In genomic region chr1:85959889-85960276, GRCm38 (mm10) we compare ENCODE assay signal across 28 mouse cellular contexts. TPM values are rescaled to one million over a fixed set of nuclear protein-coding genes. Genes with fewer than 3 reads are reported as not detected.
DNase-seq lines count a peak whose midpoint lies in the region; ATAC-seq and TF ChIP-seq lines count a peak whose summit lies in the region.
"Had no signal": no experiment of that assay in that cellular context is flagged by ENCODE, and none has a peak within 500 bp of the region (broad histone marks: within the 10 kb centered on the region; RNA-seq: fewer than 3 reads in every experiment).

No protein-coding gene starts in this region.

- H3K4me2 ChIP-seq in forebrain, embryonic 11.5 days (ENCODE audit: low read depth, low read length, severe bottlenecking), result no peak overlapping the region
- no peak overlapping the region for H3K4me2 ChIP-seq in forebrain, embryonic 13.5 days
- H3K4me2 ChIP-seq: hindbrain, embryonic 12.5 days; limb, embryonic 12.5 days; lung, embryonic 15.5 days; neural tube, embryonic 12.5 days had no signal

- TF ChIP-seq CTCF in thymus, adult 2 months (IDR thresholded peaks at IDR 0.05; ENCODE audit: borderline replicate concordance, control insufficient read depth, extremely low read depth, insufficient read depth, low read length, poor library complexity), result no peak
- no peak for TF ChIP-seq CTCF in small intestine, adult 2 months (IDR thresholded peaks at IDR 0.05; ENCODE audit: extremely low read depth, insufficient read length, insufficient replicate concordance, low read depth, low read length)

- intact Hi-C loops in gastrocnemius, postnatal 36 days (cut with DNase I), result no loop called here

- H3K4me3 ChIP-seq in forebrain, embryonic 11.5 days (ENCODE audit: low read depth, low read length), result no peak overlapping the region
- H3K4me3 ChIP-seq in forebrain, embryonic 13.5 days, result no peak overlapping the region
- no peak overlapping the region for H3K4me3 ChIP-seq in thymus, adult 2 months (ENCODE audit: control insufficient read depth, insufficient read depth, low read length)
- H3K4me3 ChIP-seq in small intestine, adult 2 months (ENCODE audit: low read depth, low read length), result peak overlapping the region; percentile 40
- H3K4me3 ChIP-seq: forebrain, embryonic 10.5 days; gastrocnemius, adult 2 months; hindbrain, embryonic 12.5 days; limb, embryonic 12.5 days; lung, embryonic 15.5 days; midbrain, embryonic 10.5 days; neural tube, embryonic 12.5 days had no signal

- H3K9ac ChIP-seq in forebrain, embryonic 11.5 days (ENCODE audit: low read length), result no peak overlapping the region
- H3K9ac ChIP-seq in forebrain, embryonic 13.5 days, result no peak overlapping the region
- H3K9ac ChIP-seq: hindbrain, embryonic 12.5 days; limb, embryonic 12.5 days; lung, embryonic 15.5 days; neural tube, embryonic 12.5 days had no signal

- H3K9me3 ChIP-seq in forebrain, embryonic 11.5 days (ENCODE audit: control insufficient read depth, low read length), result no peaks in the 10 kb centered on the region
- H3K9me3 ChIP-seq in forebrain, embryonic 13.5 days (replicated peaks), result no peaks in the 10 kb centered on the region
- H3K9me3 ChIP-seq: forebrain, embryonic 10.5 days; G1E; hindbrain, embryonic 12.5 days; limb, embryonic 12.5 days; lung, embryonic 15.5 days; midbrain, embryonic 10.5 days; neural tube, embryonic 12.5 days had no signal

- H3K27me3 ChIP-seq in forebrain, embryonic 11.5 days (ENCODE audit: control insufficient read depth, insufficient read depth, low read length), result no peaks in the 10 kb centered on the region
- no peaks in the 10 kb centered on the region for H3K27me3 ChIP-seq in forebrain, embryonic 13.5 days
- no peaks in the 10 kb centered on the region for H3K27me3 ChIP-seq in thymus, adult 2 months (ENCODE audit: control insufficient read depth, insufficient read depth, low read length)
- no peaks in the 10 kb centered on the region for H3K27me3 ChIP-seq in small intestine, adult 2 months (ENCODE audit: control insufficient read depth, insufficient read depth, low read length)
- H3K27me3 ChIP-seq: hindbrain, embryonic 12.5 days; lung, embryonic 15.5 days; neural tube, embryonic 12.5 days had no signal

- peak; percentile 15 for DNase-seq in forebrain, embryonic 11.5 days (ENCODE audit: low spot score)
- no peak for DNase-seq in thymus, adult 2 months
- DNase-seq in thymus, adult 18-20 months, result no peak
- no peak for DNase-seq in urinary bladder, postnatal 14 days (ENCODE audit: low spot score)
- no peak for DNase-seq in gastrocnemius, postnatal 36 days
- DNase-seq: adrenal gland, postnatal 14 days; cerebellum, postnatal 10 days; embryo, embryonic 11 days; gastrocnemius, adult 2 months; heart, adult 18-20 months; kidney, postnatal 4 days; layer of hippocampus, adult 9-11 months; right cerebral cortex, postnatal 4 days had no signal

- ATAC-seq in forebrain, embryonic 11.5 days (replicated peaks; ENCODE audit: low FRiP score), result no peak
- no peak for ATAC-seq in forebrain, embryonic 13.5 days

- H3K36me3 ChIP-seq in forebrain, embryonic 11.5 days (ENCODE audit: control insufficient read depth, insufficient read depth, low read length), result no peaks in the 10 kb centered on the region
- H3K36me3 ChIP-seq in forebrain, embryonic 13.5 days (ENCODE audit: poor library complexity, severe bottlenecking), result no peaks in the 10 kb centered on the region
- no peaks in the 10 kb centered on the region for H3K36me3 ChIP-seq in thymus, adult 2 months (ENCODE audit: control insufficient read depth, insufficient read depth, low read length)
- H3K36me3 ChIP-seq in small intestine, adult 2 months (ENCODE audit: control insufficient read depth, insufficient read depth, low read length), result no peaks in the 10 kb centered on the region
- H3K36me3 ChIP-seq: forebrain, embryonic 10.5 days; G1E; hindbrain, embryonic 12.5 days; limb, embryonic 12.5 days; lung, embryonic 15.5 days; midbrain, embryonic 10.5 days; neural tube, embryonic 12.5 days had no signal

- no peak overlapping the region for H3K27ac ChIP-seq in forebrain, embryonic 11.5 days (ENCODE audit: low read depth, low read length)
- H3K27ac ChIP-seq in forebrain, embryonic 13.5 days, result no peak overlapping the region
- peak overlapping the region; percentile 55 for H3K27ac ChIP-seq in thymus, adult 2 months (ENCODE audit: control insufficient read depth, insufficient read depth, low read length)
- H3K27ac ChIP-seq in small intestine, adult 2 months (ENCODE audit: insufficient read depth, low read depth, low read length), result peak overlapping the region; percentile 95
- H3K27ac ChIP-seq: forebrain, embryonic 10.5 days; gastrocnemius, adult 2 months; hindbrain, embryonic 12.5 days; limb, embryonic 12.5 days; lung, embryonic 15.5 days; macrophage; midbrain, embryonic 10.5 days; neural tube, embryonic 12.5 days had no signal

- no peaks in the 10 kb centered on the region for H3K4me1 ChIP-seq in forebrain, embryonic 11.5 days (replicated peaks; ENCODE audit: control insufficient read depth, insufficient read depth, low read length)
- H3K4me1 ChIP-seq in forebrain, embryonic 13.5 days, result no peaks in the 10 kb centered on the region
- peaks cover 56% of the 10 kb centered on the region for H3K4me1 ChIP-seq in thymus, adult 2 months (replicated peaks; ENCODE audit: control insufficient read depth, insufficient read depth, low read length)
- peaks cover 45% of the 10 kb centered on the region; the same call in 1 of the 2 replicates for H3K4me1 ChIP-seq in small intestine, adult 2 months (ENCODE audit: control insufficient read depth, insufficient read depth, insufficient read length, low read length)
- H3K4me1 ChIP-seq: forebrain, embryonic 10.5 days; hindbrain, embryonic 12.5 days; limb, embryonic 12.5 days; lung, embryonic 15.5 days; neural tube, embryonic 12.5 days had no signal

- no peak for TF ChIP-seq POLR2A in thymus, adult 2 months (IDR thresholded peaks at IDR 0.05; ENCODE audit: control insufficient read depth, extremely low read depth, insufficient read depth, low read length, poor library complexity)
- TF ChIP-seq POLR2A in small intestine, adult 2 months (IDR thresholded peaks at IDR 0.05; ENCODE audit: low read depth, low read length), result no peak

- WGBS in forebrain, embryonic 11.5 days, result 84% methylated on average over 2 of the region's 2 CpGs
- 82% methylated on average over 2 of the region's 2 CpGs for WGBS in forebrain, embryonic 13.5 days
- WGBS in thymus, adult 2 months, result 91% methylated on average over 2 of the region's 2 CpGs
- WGBS in small intestine, adult 2 months, result 6% methylated on average over 2 of the region's 2 CpGs

RNA-seq across cellular contexts. Expression of gene Gpr55, which starts 0.9 kb away (rescaled TPM):
- polyA plus RNA-seq in forebrain, embryonic 11.5 days (2014; fragmentation: Nextera tagmentation; extraction: Ambion mirVana), result not detected in 2 replicates
- 0.08 TPM in 1 of 2 replicates, not detected in the other for polyA plus RNA-seq in forebrain, embryonic 13.5 days (2015; fragmentation: Nextera tagmentation; extraction: Ambion mirVana)
- polyA plus RNA-seq in thymus, adult 2 months (2012; rRNA removed), result 1.5 and 1.8 TPM in 2 replicates
- 2.7 and 4.2 TPM in 2 replicates for polyA plus RNA-seq in small intestine, adult 2 months (2012; rRNA removed)
- not detected for total RNA-seq in gastrocnemius, postnatal 36 days (2021)
- total RNA-seq: gastrocnemius, adult 2 months had no signal
- polyA plus RNA-seq: forebrain, embryonic 10.5 days; heart, postnatal 0 days; kidney, embryonic 14.5 days; limb, embryonic 12.5 days; midbrain, embryonic 10.5 days had no signal

RNA-seq across cellular contexts. Expression of gene 4933407L21Rik, which starts 31.6 kb away (rescaled TPM):
- 0.60 and 1.1 TPM in 2 replicates for polyA plus RNA-seq in forebrain, embryonic 11.5 days (2014; fragmentation: Nextera tagmentation; extraction: Ambion mirVana)
- 3.7 and 5.2 TPM in 2 replicates for polyA plus RNA-seq in forebrain, embryonic 13.5 days (2015; fragmentation: Nextera tagmentation; extraction: Ambion mirVana)
- 1.5 and 2.2 TPM in 2 replicates for polyA plus RNA-seq in thymus, adult 2 months (2012; rRNA removed)
- 0.14 TPM in 1 of 2 replicates, not detected in the other for polyA plus RNA-seq in small intestine, adult 2 months (2012; rRNA removed)
- total RNA-seq in gastrocnemius, postnatal 36 days (2021), result not detected
- total RNA-seq: heart, adult 18-20 months had no signal
- polyA plus RNA-seq: G1E; heart, postnatal 0 days; limb, embryonic 12.5 days; macrophage had no signal

RNA-seq across cellular contexts. Expression of gene Spata3, which starts 56.7 kb away (rescaled TPM):
- polyA plus RNA-seq in forebrain, embryonic 11.5 days (2014; fragmentation: Nextera tagmentation; extraction: Ambion mirVana), result not detected in 2 replicates
- 0.19 TPM in 1 of 2 replicates, not detected in the other for polyA plus RNA-seq in forebrain, embryonic 13.5 days (2015; fragmentation: Nextera tagmentation; extraction: Ambion mirVana)
- 0.49 TPM in 1 of 2 replicates, not detected in the other for polyA plus RNA-seq in thymus, adult 2 months (2012; rRNA removed)
- polyA plus RNA-seq in small intestine, adult 2 months (2012; rRNA removed), result not detected in 2 replicates
- not detected for total RNA-seq in gastrocnemius, postnatal 36 days (2021)
- total RNA-seq: adrenal gland, postnatal 14 days; G1E; gastrocnemius, adult 2 months; heart, adult 18-20 months had no signal
- polyA plus RNA-seq: CD4-positive, CD25-positive, alpha-beta regulatory T cell, adult 4 months; forebrain, embryonic 10.5 days; G1E; heart, postnatal 0 days; hindbrain, embryonic 12.5 days; limb, embryonic 12.5 days; lung, embryonic 15.5 days; macrophage; midbrain, embryonic 10.5 days; neural tube, embryonic 12.5 days; thymus, postnatal 0 days; urinary bladder, adult 2 months had no signal

Comparison
In these comparisons a context has a peak if more than half of its experiments do, and no peak if none do; other contexts are left out.
1. H3K27ac ChIP-seq: peak in thymus, adult 2 months (single experiment) and small intestine, adult 2 months (single experiment); none in forebrain, embryonic 11.5 days (single experiment) and forebrain, embryonic 13.5 days (single experiment).